In the genomic region with DNA sequence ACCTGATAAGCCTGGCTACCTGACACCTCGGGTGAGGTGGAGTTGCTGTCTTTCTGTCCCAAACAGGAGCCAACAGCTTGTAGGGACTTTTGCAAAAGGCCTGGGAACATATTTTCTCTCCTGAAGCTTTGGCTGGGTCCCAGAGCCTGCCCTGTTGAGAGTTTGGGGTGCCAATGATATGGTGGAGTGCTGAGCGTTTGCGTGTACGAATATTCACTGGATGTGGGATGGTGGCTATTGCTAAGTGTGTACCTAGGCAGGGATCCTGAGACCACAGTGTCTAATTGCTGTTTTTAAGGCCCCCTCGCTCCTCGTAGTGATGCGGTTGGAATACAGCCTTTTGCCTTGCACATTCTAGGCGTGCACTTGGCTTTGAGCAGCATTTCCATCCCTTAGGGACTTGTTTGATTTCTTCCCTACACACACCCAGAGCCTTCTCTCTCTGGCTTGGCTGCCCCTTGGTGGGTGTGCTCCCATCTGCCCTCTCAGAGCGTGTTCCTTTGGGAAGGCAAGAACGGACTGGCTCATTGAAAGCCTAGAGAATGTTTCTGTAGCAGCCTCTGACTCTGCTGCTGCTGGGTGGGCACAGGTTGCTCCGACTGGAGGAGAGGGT, we compare ENCODE assay signal across 8 mouse cellular contexts. TPM values are rescaled to one million over a fixed set of nuclear protein-coding genes. Genes with fewer than 3 reads are reported as not detected.
DNase-seq lines count a peak whose midpoint lies in the region; ATAC-seq and TF ChIP-seq lines count a peak whose summit lies in the region.

No protein-coding gene starts in this region.

- no peak for ATAC-seq in G1E (ENCODE audit: extremely low read depth, insufficient number of reproducible peaks, low FRiP score, poor library complexity, severe bottlenecking)
- 0 out of 2 replicates have a peak, but pooled peaks have one; percentile 17 for ATAC-seq in limb, embryonic 15.5 days (ENCODE audit: insufficient number of reproducible peaks, low FRiP score, low TSS enrichment, low read depth)

- H3K9ac ChIP-seq in limb, embryonic 15.5 days: peak overlapping the region; percentile 72; the same call in 1 of the 2 replicates

- no peak for TF ChIP-seq CTCF in G1E (IDR thresholded peaks at IDR 0.05; ENCODE audit: low read depth, low read length)

- DNase-seq in heart, adult 18-20 months: peak; percentile 67
- no peak for DNase-seq in heart, postnatal 4 days
- no peak for DNase-seq in G1E (ENCODE audit: low spot score)
- no peak for DNase-seq in heart, embryonic 10.5 days (ENCODE audit: low spot score)
- DNase-seq in testis, postnatal 14 days (ENCODE audit: low spot score): peak; percentile 25
- no peak for DNase-seq in c-Kit-positive CD71-positive TER-119-positive erythroid progenitor cells, embryonic 14.5 days (ENCODE audit: low spot score)
- no peak for DNase-seq in cerebellum, adult 8-10 months

- peaks cover 50% of the 10 kb centered on the region for H3K4me1 ChIP-seq in G1E (ENCODE audit: insufficient read depth, low read depth, low read length)
- peaks cover 51% of the 10 kb centered on the region for H3K4me1 ChIP-seq in heart, embryonic 10.5 days
- peaks cover 53% of the 10 kb centered on the region for H3K4me1 ChIP-seq in limb, embryonic 15.5 days

- H3K4me2 ChIP-seq in limb, embryonic 15.5 days: peak overlapping the region; percentile 83

- 38% methylated on average over 11 of the region's 11 CpGs for WGBS in heart, embryonic 10.5 days
- 33% methylated on average over 11 of the region's 11 CpGs for WGBS in limb, embryonic 15.5 days

- peaks cover 24% of the 10 kb centered on the region for H3K27me3 ChIP-seq in G1E (ENCODE audit: insufficient read depth, low read length)
- H3K27me3 ChIP-seq in heart, embryonic 10.5 days (ENCODE audit: insufficient read depth, poor library complexity, severe bottlenecking): peaks cover 40% of the 10 kb centered on the region
- no peaks in the 10 kb centered on the region for H3K27me3 ChIP-seq in limb, embryonic 15.5 days

- no peaks in the 10 kb centered on the region for H3K9me3 ChIP-seq in G1E (replicated peaks)
- H3K9me3 ChIP-seq in heart, embryonic 10.5 days: no peaks in the 10 kb centered on the region
- H3K9me3 ChIP-seq in limb, embryonic 15.5 days: no peaks in the 10 kb centered on the region

- peak overlapping the region; percentile 82; the same call in 1 of the 2 replicates for H3K4me3 ChIP-seq in G1E (ENCODE audit: low read depth, low read length)
- peak overlapping the region; percentile 84 for H3K4me3 ChIP-seq in heart, embryonic 10.5 days
- H3K4me3 ChIP-seq in limb, embryonic 15.5 days: peak overlapping the region; percentile 86

- H3K27ac ChIP-seq in heart, embryonic 10.5 days: peak overlapping the region; percentile 95
- peak overlapping the region; percentile 94 for H3K27ac ChIP-seq in limb, embryonic 15.5 days

- peaks cover 13% of the 10 kb centered on the region for H3K36me3 ChIP-seq in G1E (replicated peaks)
- peaks cover 15% of the 10 kb centered on the region; the same call in 1 of the 2 replicates for H3K36me3 ChIP-seq in heart, embryonic 10.5 days
- H3K36me3 ChIP-seq in limb, embryonic 15.5 days: peaks cover 6% of the 10 kb centered on the region

RNA-seq across cellular contexts. Expression of gene Tmem63a, which starts 1.0 kb away (rescaled TPM):
- total RNA-seq in heart, adult 18-20 months (2021): 10 to 100 TPM; 15.0 to 15.9 TPM
- total RNA-seq in heart, postnatal 4 days (2021): 10 to 100 TPM; 17.7 to 18.0 TPM
- 3.2 and 4.3 TPM in 2 replicates for total RNA-seq in G1E (2014; fragmentation: Nextera tagmentation)
- 2.8 and 3.1 TPM in 2 replicates for total RNA-seq in G1E (2017)
- 2.8 and 3.4 TPM in 2 replicates for polyA plus RNA-seq in G1E (2012)
- polyA plus RNA-seq in heart, embryonic 10.5 days (2016; fragmentation: Nextera tagmentation; extraction: Ambion mirVana): 6.6 and 9.0 TPM in 2 replicates
- 26.9 and 28.2 TPM in 2 replicates for polyA plus RNA-seq in limb, embryonic 15.5 days (2015; fragmentation: Nextera tagmentation; extraction: Ambion mirVana)

RNA-seq across cellular contexts. Expression of gene Lefty1, which starts 8.3 kb away (rescaled TPM):
- under 1 TPM; 0.28 to 0.84 TPM for total RNA-seq in heart, adult 18-20 months (2021)
- under 1 TPM; 0.48 to 0.79 TPM for total RNA-seq in heart, postnatal 4 days (2021)
- total RNA-seq in G1E (2014; fragmentation: Nextera tagmentation) (not detected in 2 replicates), G1E (2017) (not detected in 2 replicates)
- 0.08 TPM in 1 of 2 replicates, not detected in the other for polyA plus RNA-seq in G1E (2012)
- 0.89 and 1.1 TPM in 2 replicates for polyA plus RNA-seq in heart, embryonic 10.5 days (2016; fragmentation: Nextera tagmentation; extraction: Ambion mirVana)
- 3.8 and 4.0 TPM in 2 replicates for polyA plus RNA-seq in limb, embryonic 15.5 days (2015; fragmentation: Nextera tagmentation; extraction: Ambion mirVana)

RNA-seq across cellular contexts. Expression of gene Pycr2, which starts 39.0 kb away (rescaled TPM):
- 10 to 100 TPM; 12.2 to 12.4 TPM for total RNA-seq in heart, adult 18-20 months (2021)
- total RNA-seq in heart, postnatal 4 days (2021): 10 to 100 TPM; 16.1 to 18.8 TPM
- total RNA-seq in G1E (2014; fragmentation: Nextera tagmentation) (22.7 and 24.8 TPM in 2 replicates), G1E (2017) (23.2 and 26.4 TPM in 2 replicates)
- 122 and 154 TPM in 2 replicates for polyA plus RNA-seq in G1E (2012)
- 89.4 and 114 TPM in 2 replicates for polyA plus RNA-seq in heart, embryonic 10.5 days (2016; fragmentation: Nextera tagmentation; extraction: Ambion mirVana)
- polyA plus RNA-seq in limb, embryonic 15.5 days (2015; fragmentation: Nextera tagmentation; extraction: Ambion mirVana): 93.9 and 102 TPM in 2 replicates

RNA-seq across cellular contexts. Expression of gene Lefty2, which starts 50.2 kb away (rescaled TPM):
- not detected for total RNA-seq in heart, adult 18-20 months (2021)
- not detected for total RNA-seq in heart, postnatal 4 days (2021)
- total RNA-seq in G1E (2014; fragmentation: Nextera tagmentation) (not detected in 2 replicates), G1E (2017) (0.06 and 0.11 TPM in 2 replicates)
- polyA plus RNA-seq in G1E (2012): not detected in 2 replicates
- polyA plus RNA-seq in heart, embryonic 10.5 days (2016; fragmentation: Nextera tagmentation; extraction: Ambion mirVana): 0.23 TPM in 2 replicates
- 0.28 TPM in 1 of 2 replicates, not detected in the other for polyA plus RNA-seq in limb, embryonic 15.5 days (2015; fragmentation: Nextera tagmentation; extraction: Ambion mirVana)

Comparison
In these comparisons a context has a peak if more than half of its experiments do, and no peak if none do; other contexts are left out.
1. DNase-seq: peak in heart, adult 18-20 months (2 of 2) and testis, postnatal 14 days (single experiment); none in heart, postnatal 4 days (single experiment), G1E (single experiment), heart, embryonic 10.5 days (single experiment), c-Kit-positive CD71-positive TER-119-positive erythroid progenitor cells, embryonic 14.5 days (single experiment) and cerebellum, adult 8-10 months (single experiment).
2. Peak in every context shown above with its lines, with median percentiles within 50 percentile points of each other: H3K4me3 ChIP-seq.